Mouse (Mus musculus): Measurements from ENCODE around the gene Dctd.

Gene Dctd

GRCm38 (mm10) chr8:48098792-48099191 is at the start of gene Dctd:
TSS of gene Dctd (plus strand) at chr8:48099092.
- no peak for DNase-seq (ENCODE audit: low spot score in 2 of 2)

GRCm38 (mm10) chr8:48053611-48054010 is 45.3 kb upstream of the Dctd start:
- DNase-seq (ENCODE audit: low spot score in 2 of 2) = no peak

GRCm38 (mm10) chr8:48063526-48064072 is 35.3 kb upstream of the Dctd start:
- no peak for DNase-seq (ENCODE audit: low spot score in 2 of 2)

GRCm38 (mm10) chr8:48074149-48074548 is 24.7 kb upstream of the Dctd start:
- no peak for DNase-seq (ENCODE audit: low spot score in 2 of 2)

GRCm38 (mm10) chr8:48082343-48082742 is 16.5 kb upstream of the Dctd start:
- DNase-seq (ENCODE audit: low spot score in 2 of 2) = no peak

GRCm38 (mm10) chr8:48090661-48091060 is 8.2 kb upstream of the Dctd start:
- no peak for DNase-seq (ENCODE audit: low spot score in 2 of 2)

- DNase-seq (ENCODE audit: low spot score in 2 of 2) = no peak
These were observed 3.5 kb upstream of the Dctd start for GRCm38 (mm10) chr8:48095378-48095777.

- peak in 1 of 2 experiments; percentile 16 for DNase-seq (ENCODE audit: low spot score in 2 of 2)
These were observed 1.6 kb upstream of the Dctd start for GRCm38 (mm10) chr8:48097131-48097794.

- DNase-seq (ENCODE audit: low spot score in 2 of 2) = no peak
These were observed 732 bp upstream of the Dctd start for GRCm38 (mm10) chr8:48098081-48098639.

- DNase-seq (ENCODE audit: low spot score in 2 of 2) = no peak
These were observed 1.4 kb downstream of the Dctd start for GRCm38 (mm10) chr8:48100100-48100787.

GRCm38 (mm10) chr8:48109373-48109855 is 10.5 kb downstream of the Dctd start:
- DNase-seq (ENCODE audit: low spot score in 2 of 2) = no peak

GRCm38 (mm10) chr8:48109856-48110780 is 11.2 kb downstream of the Dctd start:
- peak; percentile 30 to 56 for DNase-seq (ENCODE audit: low spot score in 2 of 2)

GRCm38 (mm10) chr8:48114591-48114990 is 15.7 kb downstream of the Dctd start:
- no peak for DNase-seq (ENCODE audit: low spot score in 2 of 2)

GRCm38 (mm10) chr8:48122991-48123390 is 24.1 kb downstream of the Dctd start:
- no peak for DNase-seq (ENCODE audit: low spot score in 2 of 2)

GRCm38 (mm10) chr8:48124857-48125256 is 26.0 kb downstream of the Dctd start:
- DNase-seq (ENCODE audit: low spot score in 2 of 2) = no peak

- no peak for DNase-seq (ENCODE audit: low spot score in 2 of 2)
These were observed 28.1 kb downstream of the Dctd start for GRCm38 (mm10) chr8:48126954-48127353.

GRCm38 (mm10) chr8:48130266-48130665 is 31.4 kb downstream of the Dctd start:
- DNase-seq (ENCODE audit: low spot score in 2 of 2) = no peak

- DNase-seq (ENCODE audit: low spot score in 2 of 2) = no peak
These were observed 34.4 kb downstream of the Dctd start for GRCm38 (mm10) chr8:48133321-48133720.

- no peak for DNase-seq (ENCODE audit: low spot score in 2 of 2)
These were observed 38.1 kb downstream of the Dctd start for GRCm38 (mm10) chr8:48136804-48137650.

GRCm38 (mm10) chr8:48137651-48137937 is 38.7 kb downstream of the Dctd start:
- no peak for DNase-seq (ENCODE audit: low spot score in 2 of 2)

GRCm38 (mm10) chr8:48141023-48141422 is 42.1 kb downstream of the Dctd start:
- no peak for DNase-seq (ENCODE audit: low spot score in 2 of 2)
